Mouse (Mus musculus): ENCODE results near the gene Slc11a2. TPM values are rescaled to one million over a fixed set of nuclear protein-coding genes. Genes with fewer than 3 reads are reported as not detected.
A peak's percentile ranks its signal among the peaks of the same experiment; 100 is the strongest.

Gene Slc11a2
- total and polyA plus RNA-seq, 3 experiments, result 8.9 to 18.6 (median 13.0) TPM

- Histone ChIP-seq H3K9ac (ENCODE audit: insufficient read depth, low read depth) (no peak overlapping the region), H3K4me3 (replicated peaks in 1 of 3; ENCODE audit: low read depth in 2 of 3, low read length in 2 of 3, poor library complexity in 1 of 3) (peak overlapping the region in 1 of 3 experiments; percentile 23), H3K9me3 (replicated peaks; ENCODE audit: low read length) (no peaks in the 10 kb centered on the region), H3K36me3 (replicated peaks in 1 of 2; ENCODE audit: control insufficient read depth in 1 of 2, insufficient read depth in 1 of 2, low read length in 1 of 2) (peaks cover 10 to 48% of the 10 kb centered on the region in 2 experiments), H3K27me3 (replicated peaks) (no peaks in the 10 kb centered on the region), H3K4me1 (ENCODE audit: control insufficient read depth in 1 of 2, insufficient read depth in 2 of 2) (peaks cover 7 to 30% of the 10 kb centered on the region in 2 experiments), H3K4me2 (ENCODE audit: insufficient read depth, low read depth, poor library complexity, severe bottlenecking) (no peak overlapping the region; the same call in 1 of the 2 replicates), H3K79me2 (replicated peaks; ENCODE audit: control insufficient read depth, extremely low read depth, insufficient read depth, poor library complexity, severe bottlenecking) (no peaks in the 10 kb centered on the region), H3K27ac (ENCODE audit: insufficient read depth, low read depth) (no peak overlapping the region)
- DNase-seq (ENCODE audit: extremely low read depth), result peak; percentile 86
- TF ChIP-seq POLR2A (IDR thresholded peaks at IDR 0.05; ENCODE audit: low read depth, low read length) (no peak), UBTF (IDR thresholded peaks at IDR 0.05; ENCODE audit: low read depth, low read length) (no peak), ZC3H11A (IDR thresholded peaks at IDR 0.05; ENCODE audit: low read depth, low read length) (no peak), ETS1 (conservative IDR thresholded peaks at IDR 0.05; ENCODE audit: low read depth, low read length) (no peak), ZMIZ1 (IDR thresholded peaks at IDR 0.05; ENCODE audit: low read depth, low read length) (no peak), GABPA (IDR thresholded peaks at IDR 0.05; ENCODE audit: insufficient replicate concordance, low read depth, low read length) (no peak), RAD21 (IDR thresholded peaks at IDR 0.05; ENCODE audit: low read depth, low read length) (no peak), SMC3 (IDR thresholded peaks at IDR 0.05; ENCODE audit: low read depth, low read length) (no peak), CHD2 (IDR thresholded peaks at IDR 0.05; ENCODE audit: low read length) (no peak), MAFK (IDR thresholded peaks at IDR 0.05; ENCODE audit: insufficient replicate concordance, low read length) (no peak), USF1 (IDR thresholded peaks at IDR 0.05; ENCODE audit: low read depth, low read length) (no peak), PAX5 (IDR thresholded peaks at IDR 0.05; ENCODE audit: low read length) (no peak), RCOR1 (conservative IDR thresholded peaks at IDR 0.05; ENCODE audit: low read depth, low read length) (no peak), EP300 (IDR thresholded peaks at IDR 0.05; ENCODE audit: low read length) (no peak), NRF1 (IDR thresholded peaks at IDR 0.05; ENCODE audit: low read depth, low read length) (no peak), USF2 (conservative IDR thresholded peaks at IDR 0.05; ENCODE audit: low read depth, low read length) (no peak), ZNF384 (IDR thresholded peaks at IDR 0.05; ENCODE audit: low read depth, low read length) (no peak)
- in situ Hi-C loops (cut with MboI; ENCODE audit: low pct_ligation_motif_present, low pct_unique_long_range_greater_than_20kb, low sequenced_read_pairs) (no loop called here), dilution Hi-C loops (cut with MboI; ENCODE audit: extremely low pct_ligation_motif_present, extremely low pct_unique_long_range_greater_than_20kb, low sequenced_read_pairs) (no loop called here)
Observed at GRCm38 (mm10) chr15:100410918-100411672, 13.8 kb downstream of the Slc11a2 start.

GRCm38 (mm10) chr15:100406088-100406487 lies 18.8 kb downstream of the Slc11a2 start:
- TF ChIP-seq MAZ (IDR thresholded peaks at IDR 0.05; ENCODE audit: low read depth, low read length) (no peak), MEF2A (IDR thresholded peaks at IDR 0.05; ENCODE audit: borderline replicate concordance, low read depth, low read length) (no peak), NELFE (IDR thresholded peaks at IDR 0.05; ENCODE audit: low read depth, low read length) (no peak), ZNF384 (IDR thresholded peaks at IDR 0.05; ENCODE audit: low read depth, low read length) (no peak), HCFC1 (IDR thresholded peaks at IDR 0.05; ENCODE audit: low read depth, low read length) (no peak), EP300 (IDR thresholded peaks at IDR 0.05; ENCODE audit: low read length) (no peak), NRF1 (IDR thresholded peaks at IDR 0.05; ENCODE audit: low read depth, low read length) (no peak), SMC3 (IDR thresholded peaks at IDR 0.05; ENCODE audit: low read depth, low read length) (no peak), RCOR1 (conservative IDR thresholded peaks at IDR 0.05; ENCODE audit: low read depth, low read length) (no peak)
- in situ Hi-C loops (cut with MboI; ENCODE audit: low pct_ligation_motif_present, low pct_unique_long_range_greater_than_20kb, low sequenced_read_pairs) (no loop called here), dilution Hi-C loops (cut with MboI; ENCODE audit: extremely low pct_ligation_motif_present, extremely low pct_unique_long_range_greater_than_20kb, low sequenced_read_pairs) (no loop called here)
- Histone ChIP-seq H3K79me2 (replicated peaks; ENCODE audit: control insufficient read depth, extremely low read depth, insufficient read depth, poor library complexity, severe bottlenecking) (no peaks in the 10 kb centered on the region), H3K4me1 (ENCODE audit: control insufficient read depth in 1 of 2, insufficient read depth in 2 of 2) (peaks cover under 1 to 8% of the 10 kb centered on the region in 2 experiments; a peak in 3 of 4 replicates), H3K9ac (ENCODE audit: insufficient read depth, low read depth) (no peak overlapping the region), H3K9me3 (replicated peaks; ENCODE audit: low read length) (no peaks in the 10 kb centered on the region), H3K36me3 (replicated peaks in 1 of 2; ENCODE audit: control insufficient read depth in 1 of 2, insufficient read depth in 1 of 2, low read length in 1 of 2) (peaks cover 32 to 84% of the 10 kb centered on the region in 2 experiments), H3K4me3 (replicated peaks in 1 of 3; ENCODE audit: low read depth in 2 of 3, low read length in 2 of 3, poor library complexity in 1 of 3) (no peak overlapping the region), H3K27ac (ENCODE audit: insufficient read depth, low read depth) (no peak overlapping the region), H3K27me3 (replicated peaks) (no peaks in the 10 kb centered on the region), H3K4me2 (ENCODE audit: insufficient read depth, low read depth, poor library complexity, severe bottlenecking) (no peak overlapping the region)
- no peak for DNase-seq (ENCODE audit: extremely low read depth)

Data from CH12.LX (cell line).